Mouse (Mus musculus) liver, embryonic 14.5 days (tissue): Measurements from ENCODE around the gene Bbs7. TPM values are rescaled to one million over a fixed set of nuclear protein-coding genes. Genes with fewer than 3 reads are reported as not detected.
"Not testable (repeated sequence)": the region's sequence is repeated elsewhere in the genome, so short reads cannot be mapped to it uniquely, and the experiment has no call there.

Experiments used
- ATAC-seq: fragments of 200-750 bp; cut with Nextera tagmentation; 2 replicates; pipeline ENCODE4 v1.8.0; 2017; ENCODE audit warnings: moderate number of reproducible peaks, mild to moderate bottlenecking, moderate library complexity; ENCODE audit not compliant: insufficient read depth
- DNase-seq, 3 experiments: peaks; one replicate each; pipeline ENCODE4 v3.0.0-alpha.2; 2012 to 2013; ENCODE audit warnings: low read depth in 3 of 3, low spot score in 3 of 3
- H3K27ac ChIP-seq: fragments of 300-500 bp; sonication (generic); 2 replicates; pipeline ENCODE4 v1.5.1; 2014; ENCODE audit warnings: moderate library complexity, mild to moderate bottlenecking, control low read depth, inconsistent platforms
- H3K27me3 ChIP-seq: fragments of 300-500 bp; sonication (generic); 2 replicates; pipeline ENCODE4 v1.6.1; 2014; ENCODE audit warnings: mild to moderate bottlenecking, low read length, moderate library complexity; ENCODE audit not compliant: control insufficient read depth, insufficient read depth
- H3K36me3 ChIP-seq: fragments of 300-500 bp; sonication (generic); replicated peaks from 2 replicates; pipeline ENCODE4 v1.6.1; 2014; ENCODE audit warnings: low read depth; ENCODE audit not compliant: control insufficient read depth, insufficient read depth
- H3K4me1 ChIP-seq, 2 experiments: fragments of 200-500 bp in 1 of 2; fragments of 300-500 bp in 1 of 2; sonication (generic) in 1 of 2; replicated peaks; 2 replicates each; pipeline ENCODE4 v1.6.1; 2012 to 2014; ENCODE audit warnings: antibody characterized with exemption in 1 of 2, inconsistent platforms in 1 of 2, low read length in 1 of 2; ENCODE audit not compliant: control insufficient read depth in 2 of 2, insufficient read depth in 2 of 2
- H3K4me2 ChIP-seq: fragments of 300-500 bp; sonication (generic); 2 replicates; pipeline ENCODE4 v1.6.1; 2014; ENCODE audit warnings: low read depth, mild to moderate bottlenecking, control low read depth, moderate library complexity
- H3K4me3 ChIP-seq, 2 experiments: fragments of 200-500 bp in 1 of 2; fragments of 300-500 bp in 1 of 2; sonication (generic) in 1 of 2; 2 replicates each; pipeline ENCODE4 v1.5.1; 2012 to 2014; ENCODE audit warnings: low read depth in 2 of 2, low read length in 2 of 2, mild to moderate bottlenecking in 2 of 2, control low read depth in 1 of 2, inconsistent platforms in 1 of 2, moderate library complexity in 1 of 2; ENCODE audit not compliant: insufficient read depth in 1 of 2
- H3K9ac ChIP-seq: fragments of 300-500 bp; sonication (generic); replicated peaks from 2 replicates; pipeline ENCODE4 v1.6.1; 2014; ENCODE audit warnings: mild to moderate bottlenecking, control low read depth, moderate library complexity
- H3K9me3 ChIP-seq: fragments of 300-500 bp; sonication (generic); 2 replicates; pipeline ENCODE4 v1.6.1; 2016; ENCODE audit warnings: low read length, mixed read lengths; ENCODE audit not compliant: control insufficient read depth
- CTCF ChIP-seq: IDR thresholded peaks from 2 replicates; pipeline ENCODE4 v1.5.1; 2016; ENCODE audit warnings: antibody characterized with exemption, low read depth, control low read depth
- EP300 ChIP-seq: IDR thresholded peaks from 2 replicates; pipeline ENCODE4 v1.6.1; 2016; ENCODE audit warnings: antibody characterized with exemption, low read depth
- WGBS: fragments of 180-500 bp; shearing (Covaris S2); extraction: QIAGEN DNeasy Blood & Tissue Kit; methylation state at CpG from one replicate; pipeline ENCODE4 v1.1.7; 2014; ENCODE audit not compliant: insufficient replicate concordance; 5-methylcytosine and 5-hydroxymethylcytosine counted together
- polyA plus RNA-seq, 2 experiments: library from polyadenylated mRNA; depleted of rRNA in 1 of 2; stranded (reverse) in 1 of 2; unstranded in 1 of 2; fragments of >200 nt; fragmentation: Nextera tagmentation in 1 of 2; extraction: Ambion mirVana in 1 of 2; gene quantifications; 2 replicates each; pipeline versions ENCODE4 v1.2.1 to v1.2.3; 2012 to 2014

Gene Bbs7
- polyA plus RNA-seq (2012; rRNA removed) (3.9 and 5.5 TPM in 2 replicates), polyA plus RNA-seq (2014; fragmentation: Nextera tagmentation; extraction: Ambion mirVana) (9.7 and 11.9 TPM in 2 replicates)

DNA sequence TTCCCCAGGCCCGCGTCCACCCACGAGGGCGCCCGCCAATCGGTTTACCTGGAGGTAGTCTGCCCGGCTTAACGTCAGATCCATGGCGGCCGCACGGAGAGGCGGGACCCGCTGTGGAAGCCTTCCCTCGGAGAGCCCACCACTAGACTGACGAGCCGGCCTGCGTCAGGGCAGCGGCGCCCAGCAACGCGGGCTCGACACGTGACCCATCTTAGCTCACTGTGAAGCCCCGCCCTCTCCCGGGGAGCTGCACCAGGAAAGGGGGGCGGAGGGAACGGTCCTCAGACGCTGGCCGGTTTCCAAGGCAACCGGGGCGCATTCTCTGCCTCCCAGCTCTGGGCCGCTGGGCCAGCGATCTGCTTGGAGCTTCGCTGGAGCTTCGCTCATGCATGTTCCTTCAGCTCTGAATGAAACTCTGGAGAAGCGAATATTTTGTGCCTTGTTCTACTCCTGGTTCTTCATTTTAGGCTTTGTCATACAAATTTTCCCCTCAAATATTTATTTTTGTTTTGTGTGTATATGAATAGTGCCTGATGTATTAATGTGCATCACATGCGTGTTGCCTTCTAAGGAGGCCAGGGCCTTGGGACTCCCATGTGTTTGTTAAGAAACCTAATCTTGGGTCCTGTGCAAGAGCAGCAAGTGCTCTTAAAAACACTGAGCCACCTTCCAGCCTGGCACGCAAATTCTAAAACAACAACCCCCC lies at the start of gene Bbs7:
TSS of gene Bbs7 (minus strand) at position 276 of the 706 bp plus-strand sequence.
- Histone ChIP-seq H3K9ac (peak within 1 kb of the TSS; percentile 74), H3K27ac (no peak within 1 kb of the TSS), H3K4me3 (peak within 1 kb of the TSS; percentile 63), H3K4me1 (peaks cover 3 to 5% of the 10 kb centered on the region in 2 experiments; a peak in 2 of 4 replicates), H3K4me2 (peak within 1 kb of the TSS; percentile 77), H3K36me3 (no peaks in the 10 kb centered on the region), H3K27me3 (no peaks in the 10 kb centered on the region), H3K9me3 (no peaks in the 10 kb centered on the region)
- ATAC-seq (peak; percentile 97), DNase-seq (peak; percentile 90 to 92 (median 90))
- TF ChIP-seq CTCF: peak; percentile 19; the same call in 1 of the 2 replicates
- TF ChIP-seq EP300: no peak
- WGBS: 4% methylated on average over 38 of the region's 38 CpGs

DNA sequence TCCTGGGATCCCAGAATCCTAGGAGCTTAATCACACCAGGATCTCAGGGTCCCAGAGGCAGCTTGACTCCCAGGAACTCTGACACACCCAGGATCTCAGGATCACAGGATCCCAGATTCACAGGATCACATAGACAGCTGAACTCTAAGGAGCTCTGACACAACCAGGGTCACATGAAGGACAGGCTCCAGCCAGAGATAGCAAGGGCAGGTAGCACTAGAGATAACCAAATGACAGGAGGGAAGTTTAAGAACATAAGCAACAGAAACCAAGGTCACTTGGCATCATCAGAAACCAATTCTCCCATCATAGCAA lies 31.9 kb upstream of the Bbs7 start:
- not testable (repeated sequence) for ATAC-seq

GRCm38 (mm10) chr3:36644554-36645244 lies 31.4 kb upstream of the Bbs7 start:
- Histone ChIP-seq H3K9me3 (no peaks in the 10 kb centered on the region), H3K4me1 (no peaks in the 10 kb centered on the region; a peak in 1 of 4 replicates), H3K27me3 (no peaks in the 10 kb centered on the region), H3K4me2 (no peak overlapping the region), H3K9ac (no peak overlapping the region), H3K4me3 (no peak overlapping the region), H3K27ac (no peak overlapping the region), H3K36me3 (no peaks in the 10 kb centered on the region)
- 42% methylated on average over 3 of the region's 3 CpGs for WGBS
- ATAC-seq (no peak), DNase-seq (no peak)
- no peak for TF ChIP-seq EP300
- no peak for TF ChIP-seq CTCF

More for the DNA sequence above, 31.9 kb upstream of the Bbs7 start:
- not testable (repeated sequence) for H3K4me3 ChIP-seq, DNase-seq, H3K27me3 ChIP-seq, H3K27ac ChIP-seq, H3K36me3 ChIP-seq, H3K4me1 ChIP-seq, H3K9me3 ChIP-seq, H3K9ac ChIP-seq, H3K4me2 ChIP-seq

GRCm38 (mm10) chr3:36643354-36643753 lies 30.1 kb upstream of the Bbs7 start:
- 51% methylated on average over 3 of the region's 3 CpGs for WGBS
- no peak overlapping the region for H3K4me2 ChIP-seq
- TF ChIP-seq EP300 (no peak), CTCF (no peak)
- DNase-seq: no peak
- ATAC-seq: no peak
- no peaks in the 10 kb centered on the region for H3K36me3 ChIP-seq
- no peaks in the 10 kb centered on the region for H3K27me3 ChIP-seq
- no peaks in the 10 kb centered on the region; a peak in 1 of 4 replicates for H3K4me1 ChIP-seq
- H3K27ac ChIP-seq: no peak overlapping the region
- H3K9me3 ChIP-seq: no peaks in the 10 kb centered on the region
- no peak overlapping the region for H3K4me3 ChIP-seq
- no peak overlapping the region for H3K9ac ChIP-seq

DNA sequence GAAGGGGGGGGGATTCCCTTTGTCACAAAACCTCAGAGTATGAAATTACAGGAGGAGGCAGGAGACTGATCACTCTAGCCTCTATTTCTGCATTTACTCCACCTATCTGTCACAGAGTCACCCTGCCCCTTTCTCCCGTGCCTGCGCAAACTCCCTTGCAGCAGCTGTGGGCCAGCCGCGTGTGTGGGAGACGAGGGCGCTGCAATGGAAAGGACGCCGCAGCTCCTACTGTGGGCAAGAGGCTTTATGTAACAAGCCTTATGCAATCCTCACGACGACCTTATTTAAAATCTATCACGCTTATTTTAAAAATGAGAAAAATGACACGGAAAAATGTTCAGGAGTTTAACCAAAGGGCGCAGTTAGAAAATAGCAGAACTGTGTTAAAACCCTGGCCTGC lies 29.5 kb upstream of the Bbs7 start:
- no peaks in the 10 kb centered on the region for H3K9me3 ChIP-seq
- H3K4me3 ChIP-seq: no peak overlapping the region
- ATAC-seq (no peak), DNase-seq (no peak)
- H3K9ac ChIP-seq: no peak overlapping the region
- no peaks in the 10 kb centered on the region for H3K27me3 ChIP-seq
- no peak overlapping the region for H3K4me2 ChIP-seq
- TF ChIP-seq EP300: no peak
- TF ChIP-seq CTCF: no peak
- WGBS: 63% methylated on average over 13 of the region's 13 CpGs
- H3K36me3 ChIP-seq: no peaks in the 10 kb centered on the region
- no peak overlapping the region for H3K27ac ChIP-seq
- no peaks in the 10 kb centered on the region; a peak in 1 of 4 replicates for H3K4me1 ChIP-seq
